Mouse (Mus musculus) stomach, postnatal 0 days (tissue): ENCODE measurements at regions not wholly inside any gene's neighbourhood (a gene's known extent, or its start where the extent isn't known, plus 50 kb on each side); places are given as distances from the start of the nearest gene placed in this dataset.

ENCODE experiments used
- ATAC-seq: fragments of 200-750 bp; cut with Nextera tagmentation; 2 replicates; pipeline ENCODE4 v1.8.0; 2017; ENCODE audit not compliant: low FRiP score, low TSS enrichment
- DNase-seq: peaks from one replicate; pipeline ENCODE4 v3.0.0-alpha.2; 2016; ENCODE audit warnings: low spot score
- H3K27ac ChIP-seq: fragments of 300-500 bp; sonication (generic); replicated peaks from 2 replicates; pipeline ENCODE4 v1.5.1; 2014; ENCODE audit warnings: mild to moderate bottlenecking, control low read depth
- H3K27me3 ChIP-seq: fragments of 300-500 bp; sonication (generic); 2 replicates; pipeline ENCODE4 v1.6.1; 2014; ENCODE audit warnings: low read length; ENCODE audit not compliant: control insufficient read depth, insufficient read depth
- H3K36me3 ChIP-seq: fragments of 300-500 bp; sonication (generic); 2 replicates; pipeline ENCODE4 v1.6.1; 2014; ENCODE audit warnings: low read length, mixed read lengths; ENCODE audit not compliant: control insufficient read depth, insufficient read depth
- H3K4me1 ChIP-seq: fragments of 300-500 bp; sonication (generic); replicated peaks from 2 replicates; pipeline ENCODE4 v1.6.1; 2014; ENCODE audit warnings: antibody characterized with exemption; ENCODE audit not compliant: control insufficient read depth, insufficient read depth
- H3K4me2 ChIP-seq: fragments of 300-500 bp; sonication (generic); replicated peaks from 2 replicates; pipeline ENCODE4 v1.6.1; 2014; ENCODE audit warnings: low read depth, mild to moderate bottlenecking, control low read depth, moderate library complexity
- H3K4me3 ChIP-seq: fragments of 300-500 bp; sonication (generic); 2 replicates; pipeline ENCODE4 v1.5.1; 2014; ENCODE audit warnings: low read depth, low read length, control low read depth
- H3K9ac ChIP-seq: fragments of 300-500 bp; sonication (generic); 2 replicates; pipeline ENCODE4 v1.6.1; 2014; ENCODE audit warnings: mild to moderate bottlenecking, low read length, control low read depth, mixed read lengths
- H3K9me3 ChIP-seq: fragments of 300-500 bp; sonication (generic); 2 replicates; pipeline ENCODE4 v1.6.1; 2016; ENCODE audit warnings: low read length; ENCODE audit not compliant: control insufficient read depth
- CTCF ChIP-seq: IDR thresholded peaks from 2 replicates; pipeline ENCODE4 v1.5.1; 2016; ENCODE audit warnings: antibody characterized with exemption, low read depth, mild to moderate bottlenecking, moderate library complexity
- EP300 ChIP-seq: optimal IDR thresholded peaks from 2 replicates; pipeline ENCODE3; 2016; ENCODE audit warnings: antibody characterized with exemption
- WGBS: fragments of 180-500 bp; shearing (Covaris S2); extraction: QIAGEN DNeasy Blood & Tissue Kit; methylation state at CpG from one replicate; pipeline ENCODE4 v1.1.7; 2014; 5-methylcytosine and 5-hydroxymethylcytosine counted together

DNA sequence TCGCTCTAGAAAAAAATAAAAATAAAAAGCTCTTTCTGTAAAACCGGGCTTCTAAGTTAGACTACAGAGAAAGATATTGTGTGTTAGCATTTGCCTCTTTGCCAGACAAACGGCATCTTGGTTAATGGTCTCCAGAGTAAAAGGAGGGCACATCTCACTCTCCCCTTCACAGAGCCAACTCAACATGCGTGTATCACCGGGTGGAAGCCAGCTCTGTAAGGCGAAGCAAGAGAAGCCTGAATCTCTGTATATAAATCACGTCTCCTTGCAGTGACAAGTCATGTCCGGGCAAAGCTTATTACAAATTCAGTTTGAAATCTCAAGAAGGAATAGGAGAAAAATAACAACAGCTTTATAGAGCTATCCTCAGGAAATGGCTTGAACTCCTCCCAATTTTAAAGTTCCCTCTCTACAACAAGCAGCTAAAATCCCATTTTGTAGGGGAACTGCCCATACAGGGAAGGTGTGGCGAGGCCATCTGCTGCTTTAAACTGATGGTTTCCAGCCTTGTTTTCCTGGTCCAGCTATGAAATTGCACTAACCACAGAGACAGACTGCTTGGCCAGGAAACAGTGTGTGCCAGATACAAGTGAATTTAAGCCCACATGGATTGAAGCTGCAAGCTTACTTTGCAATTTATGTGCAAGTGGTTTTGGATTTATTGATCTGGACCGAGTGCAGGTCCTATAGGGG is 291.7 kb upstream of the Noct start:
- Histone ChIP-seq H3K9me3 (no peaks in the 10 kb centered on the region), H3K27me3 (no peaks in the 10 kb centered on the region), H3K4me3 (no peak overlapping the region), H3K27ac (no peak overlapping the region), H3K4me1 (no peaks in the 10 kb centered on the region), H3K9ac (no peak overlapping the region), H3K4me2 (no peak overlapping the region), H3K36me3 (no peaks in the 10 kb centered on the region)
- no peak for TF ChIP-seq CTCF
- no peak for TF ChIP-seq EP300
- WGBS = 49% methylated on average over 10 of the region's 10 CpGs
- ATAC-seq (no peak), DNase-seq (no peak)

DNA sequence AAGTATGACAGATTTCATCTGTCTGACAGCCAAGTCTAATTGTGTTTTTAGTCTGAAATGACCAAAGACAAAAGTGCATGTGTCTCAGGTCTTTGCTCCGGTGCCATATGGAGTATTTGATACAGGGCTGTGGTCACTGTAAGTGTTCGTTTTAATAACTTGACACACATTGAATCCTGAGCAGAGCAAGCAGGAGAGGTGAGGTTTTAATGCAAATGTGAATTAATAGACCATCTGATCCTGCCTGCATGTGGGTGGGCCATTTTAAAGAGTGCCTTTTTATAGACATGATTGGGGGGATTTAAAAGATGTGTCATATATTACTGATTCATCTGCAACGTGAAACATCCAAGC is 291.2 kb upstream of the Noct start:
- H3K4me1 ChIP-seq = no peaks in the 10 kb centered on the region
- H3K4me2 ChIP-seq = no peak overlapping the region
- TF ChIP-seq CTCF (no peak), EP300 (no peak)
- 59% methylated on average over 3 of the region's 3 CpGs for WGBS
- H3K9ac ChIP-seq = no peak overlapping the region
- H3K27ac ChIP-seq = no peak overlapping the region
- H3K4me3 ChIP-seq = no peak overlapping the region
- no peaks in the 10 kb centered on the region for H3K9me3 ChIP-seq
- ATAC-seq (no peak), DNase-seq (no peak)
- no peaks in the 10 kb centered on the region for H3K36me3 ChIP-seq
- no peaks in the 10 kb centered on the region for H3K27me3 ChIP-seq

DNA sequence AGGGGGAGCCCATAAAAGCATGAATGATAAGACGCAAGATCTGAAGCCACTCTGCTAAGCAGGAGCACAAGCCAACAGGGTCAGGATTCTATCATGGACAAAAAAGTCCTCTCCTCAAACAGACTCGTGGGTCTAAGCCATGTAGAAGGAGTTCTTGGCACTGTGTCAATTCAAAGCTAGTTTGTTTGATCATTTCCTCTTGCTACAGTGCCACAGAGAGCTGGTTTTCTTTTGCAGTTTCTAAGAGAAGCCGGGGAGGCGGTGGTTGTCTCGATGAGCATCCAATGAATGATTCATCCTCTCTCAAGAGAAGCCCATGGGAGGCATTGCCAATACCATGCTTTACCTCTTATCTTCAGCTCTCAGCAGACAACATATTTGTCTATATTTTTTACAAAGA is 284.6 kb upstream of the Noct start:
- no peak for ATAC-seq
- TF ChIP-seq CTCF = no peak
- Histone ChIP-seq H3K9ac (no peak overlapping the region), H3K27me3 (no peaks in the 10 kb centered on the region), H3K4me2 (no peak overlapping the region), H3K27ac (no peak overlapping the region), H3K4me1 (no peaks in the 10 kb centered on the region), H3K4me3 (no peak overlapping the region), H3K36me3 (no peaks in the 10 kb centered on the region), H3K9me3 (no peaks in the 10 kb centered on the region)
- DNase-seq = no peak
- WGBS = 44% methylated on average over 5 of the region's 5 CpGs

DNA sequence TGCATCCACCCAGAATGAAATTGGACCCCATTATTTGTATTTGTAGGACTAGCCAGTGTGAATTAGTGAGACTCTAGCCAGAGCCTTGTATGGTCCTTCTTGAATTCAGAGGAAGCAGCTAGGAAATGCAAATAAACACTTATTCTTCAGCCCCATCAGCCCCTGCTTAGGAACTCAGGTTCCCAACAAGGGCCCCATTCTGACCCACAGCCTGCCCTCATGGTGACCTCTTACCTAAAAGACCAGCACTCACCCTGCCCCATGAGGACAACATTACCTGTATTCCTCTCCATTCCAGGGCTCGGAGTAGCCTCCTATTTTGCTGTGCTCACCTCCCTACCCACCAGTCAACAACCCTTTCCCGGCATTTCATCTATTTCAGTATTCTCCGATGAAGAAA is 283.6 kb upstream of the Noct start:
- H3K9me3 ChIP-seq = no peaks in the 10 kb centered on the region
- no peaks in the 10 kb centered on the region for H3K27me3 ChIP-seq
- ATAC-seq = no peak
- no peak for DNase-seq
- no peak overlapping the region for H3K9ac ChIP-seq
- no peaks in the 10 kb centered on the region for H3K4me1 ChIP-seq
- WGBS = 69% methylated on average over 3 of the region's 3 CpGs
- H3K4me2 ChIP-seq = no peak overlapping the region
- H3K36me3 ChIP-seq = no peaks in the 10 kb centered on the region
- no peak overlapping the region for H3K27ac ChIP-seq
- TF ChIP-seq EP300 (no peak), CTCF (no peak)
- no peak overlapping the region for H3K4me3 ChIP-seq

DNA sequence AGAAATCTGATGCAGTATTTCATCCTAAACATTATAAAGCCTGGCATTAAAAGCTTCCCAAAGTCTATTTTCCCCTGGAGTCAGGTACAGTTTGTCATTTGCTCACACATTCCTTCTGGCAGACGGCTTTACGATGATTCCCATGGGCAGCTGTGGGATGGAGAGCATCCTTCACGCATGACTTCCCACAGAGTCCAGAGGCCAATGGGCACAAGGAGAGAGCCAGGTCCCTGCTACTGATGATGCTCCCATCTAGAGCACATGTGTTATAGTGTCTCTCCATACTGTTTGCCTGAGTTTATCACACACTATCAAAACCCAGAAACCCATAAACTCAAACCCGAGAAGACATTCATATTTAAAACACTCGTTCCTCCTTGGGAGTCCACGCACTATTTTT is 270.8 kb upstream of the Noct start:
- H3K27ac ChIP-seq = no peak overlapping the region
- WGBS = 87% methylated on average over 6 of the region's 6 CpGs
- H3K4me2 ChIP-seq = no peak overlapping the region
- H3K9ac ChIP-seq = no peak overlapping the region
- TF ChIP-seq CTCF (no peak), EP300 (no peak)
- DNase-seq (no peak), ATAC-seq (no peak)
- no peaks in the 10 kb centered on the region for H3K9me3 ChIP-seq
- H3K4me1 ChIP-seq = no peaks in the 10 kb centered on the region
- H3K4me3 ChIP-seq = no peak overlapping the region
- H3K36me3 ChIP-seq = no peaks in the 10 kb centered on the region
- no peaks in the 10 kb centered on the region for H3K27me3 ChIP-seq

DNA sequence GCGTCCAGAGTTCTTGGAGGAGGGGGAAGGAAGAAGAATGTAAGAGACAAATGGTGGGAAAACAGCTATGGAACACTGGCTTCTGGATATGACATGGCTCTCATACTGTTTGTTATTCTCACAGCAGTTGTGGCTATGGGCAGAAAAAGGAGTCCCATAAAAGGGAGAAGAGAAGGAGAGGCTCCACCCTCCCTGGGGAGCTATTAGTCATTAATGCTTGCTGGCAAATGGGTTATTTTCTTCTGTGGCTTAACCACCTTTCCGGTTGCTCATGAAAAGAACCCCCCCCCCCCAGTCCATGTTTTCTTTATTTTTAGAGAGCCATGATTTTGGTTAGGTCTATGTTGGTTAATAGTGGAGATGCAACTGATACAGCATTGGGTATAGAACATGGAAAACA is 253.9 kb upstream of the Noct start:
- TF ChIP-seq CTCF (no peak), EP300 (no peak)
- Histone ChIP-seq H3K27me3 (no peaks in the 10 kb centered on the region), H3K36me3 (no peaks in the 10 kb centered on the region), H3K9ac (no peak overlapping the region), H3K4me2 (no peak overlapping the region), H3K27ac (no peak overlapping the region), H3K9me3 (no peaks in the 10 kb centered on the region), H3K4me1 (no peaks in the 10 kb centered on the region), H3K4me3 (no peak overlapping the region)
- 87% methylated on average over 2 of the region's 2 CpGs for WGBS
- DNase-seq = no peak
- no peak for ATAC-seq
